Mouse (Mus musculus): Measurements from ENCODE around the gene Zp2.

- TF ChIP-seq CTCF (IDR thresholded peaks at IDR 0.05; ENCODE audit: control insufficient read depth, insufficient read depth, insufficient replicate concordance, low read depth, low read length), result no peak
- no peak for TF ChIP-seq POLR2A (IDR thresholded peaks at IDR 0.05; ENCODE audit: control insufficient read depth, low read depth, low read length)
These were observed 32.5 kb upstream of the Zp2 start for GRCm38 (mm10) chr7:120177611-120178010.

Measured in testis, adult 2 months (tissue).